Mouse (Mus musculus) cortical plate, adult 2 months (tissue): ENCODE results near the gene Trim33. TPM values are rescaled to one million over a fixed set of nuclear protein-coding genes. Genes with fewer than 3 reads are reported as not detected.

Source experiments
- H3K27ac ChIP-seq: fragments of 200-500 bp; 2 replicates; pipeline ENCODE4 v1.5.1; 2012; ENCODE audit warnings: low read length, control low read depth, inconsistent platforms; ENCODE audit not compliant: insufficient read depth
- H3K4me1 ChIP-seq: fragments of 200-500 bp; 2 replicates; pipeline ENCODE4 v1.6.1; 2011; ENCODE audit warnings: low read length; ENCODE audit not compliant: control insufficient read depth, insufficient read depth
- H3K4me3 ChIP-seq: fragments of 200-500 bp; 2 replicates; pipeline ENCODE4 v1.5.1; 2011; ENCODE audit warnings: mild to moderate bottlenecking, low read length, control low read depth; ENCODE audit not compliant: insufficient read depth
- CTCF ChIP-seq: fragments of 200-500 bp; IDR thresholded peaks from 2 replicates; pipeline ENCODE4 v1.5.1; 2011; ENCODE audit warnings: mild to moderate bottlenecking, control low read depth, low read length; ENCODE audit not compliant: insufficient read depth; ENCODE audit errors: extremely low read depth
- POLR2A ChIP-seq: fragments of 200-500 bp; IDR thresholded peaks from 2 replicates; pipeline ENCODE4 v1.6.1; 2011; ENCODE audit warnings: mild to moderate bottlenecking, low read length, control low read depth; ENCODE audit not compliant: insufficient read depth; ENCODE audit errors: extremely low read depth
- polyA plus RNA-seq: library from polyadenylated mRNA; depleted of rRNA; stranded (reverse); fragments of >200 nt; gene quantifications from 2 replicates; pipeline ENCODE4 v1.2.3, GENCODE M21; 2012

Trim33 gene
- polyA plus RNA-seq, 1 experiment = 16.8 TPM

DNA sequence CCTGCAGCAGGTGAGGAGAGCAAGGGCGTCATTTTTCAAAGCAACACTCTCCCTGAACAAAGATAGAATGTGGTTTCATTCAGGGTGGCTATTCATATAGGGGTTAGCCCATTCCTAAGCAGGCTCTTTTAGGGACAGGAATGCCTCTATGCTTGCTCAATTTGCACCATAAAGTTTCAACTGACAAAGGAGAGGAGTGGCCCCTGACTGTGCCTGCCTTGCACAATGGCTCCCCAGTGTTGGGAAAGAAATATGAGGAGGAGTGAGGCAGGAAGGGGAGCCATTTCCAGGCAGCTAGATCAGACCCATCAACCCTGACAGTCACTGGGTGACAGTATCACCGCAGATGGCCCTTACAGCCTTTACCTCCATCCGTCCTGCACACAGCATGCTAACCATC, 100.3 kb downstream of the Trim33 start:
- H3K27ac ChIP-seq = no peak overlapping the region
- TF ChIP-seq POLR2A (no peak), CTCF (no peak)

DNA sequence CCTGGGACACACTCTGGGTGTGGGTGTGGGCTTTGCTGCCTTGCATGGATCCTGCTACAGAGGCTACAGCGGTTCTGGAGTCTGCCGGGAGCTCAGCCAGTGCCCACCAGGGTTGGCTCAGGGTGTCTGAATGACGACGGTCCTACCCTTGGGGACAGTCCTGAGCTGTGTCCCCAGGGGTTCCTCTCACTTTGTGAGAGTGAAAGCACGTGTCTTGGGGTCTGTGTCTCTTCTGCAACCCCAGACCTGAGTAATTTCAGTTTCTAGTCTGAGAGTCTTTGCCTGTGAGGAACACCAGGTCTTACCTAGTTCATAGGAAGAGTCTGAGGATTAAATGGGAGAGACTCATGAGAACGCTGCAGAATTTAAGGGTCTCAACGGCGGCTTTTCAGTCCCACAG, 101.7 kb downstream of the Trim33 start:
- Histone ChIP-seq H3K27ac (no peak overlapping the region), H3K4me1 (no peaks in the 10 kb centered on the region), H3K4me3 (no peak overlapping the region)
- TF ChIP-seq CTCF = no peak
- TF ChIP-seq POLR2A = no peak

More for the DNA sequence above, 100.3 kb downstream of the Trim33 start:
- H3K4me1 ChIP-seq = no peaks in the 10 kb centered on the region
- H3K4me3 ChIP-seq = no peak overlapping the region

DNA sequence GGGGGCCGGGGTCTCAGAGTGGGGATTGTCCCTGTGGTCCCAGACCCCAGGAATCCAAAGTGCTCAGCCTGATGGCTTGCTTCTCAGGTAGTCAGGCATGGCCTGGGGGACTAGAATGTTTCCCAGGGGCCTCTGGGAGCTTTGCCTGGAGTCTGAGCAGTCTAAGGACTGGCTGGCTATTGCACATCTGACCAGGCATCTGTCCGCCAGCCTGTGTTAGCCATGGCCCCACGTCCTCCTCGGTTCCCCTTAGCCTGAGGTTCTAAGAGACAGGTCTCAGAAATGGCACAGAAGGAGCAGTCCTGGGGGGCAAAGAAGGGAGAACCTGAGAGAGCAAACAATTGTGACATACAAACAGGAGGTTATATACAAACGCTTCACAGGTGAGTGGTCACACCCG, 102.3 kb downstream of the Trim33 start:
- Histone ChIP-seq H3K27ac (no peak overlapping the region), H3K4me3 (no peak overlapping the region), H3K4me1 (no peaks in the 10 kb centered on the region)
- TF ChIP-seq CTCF (no peak), POLR2A (no peak)

DNA sequence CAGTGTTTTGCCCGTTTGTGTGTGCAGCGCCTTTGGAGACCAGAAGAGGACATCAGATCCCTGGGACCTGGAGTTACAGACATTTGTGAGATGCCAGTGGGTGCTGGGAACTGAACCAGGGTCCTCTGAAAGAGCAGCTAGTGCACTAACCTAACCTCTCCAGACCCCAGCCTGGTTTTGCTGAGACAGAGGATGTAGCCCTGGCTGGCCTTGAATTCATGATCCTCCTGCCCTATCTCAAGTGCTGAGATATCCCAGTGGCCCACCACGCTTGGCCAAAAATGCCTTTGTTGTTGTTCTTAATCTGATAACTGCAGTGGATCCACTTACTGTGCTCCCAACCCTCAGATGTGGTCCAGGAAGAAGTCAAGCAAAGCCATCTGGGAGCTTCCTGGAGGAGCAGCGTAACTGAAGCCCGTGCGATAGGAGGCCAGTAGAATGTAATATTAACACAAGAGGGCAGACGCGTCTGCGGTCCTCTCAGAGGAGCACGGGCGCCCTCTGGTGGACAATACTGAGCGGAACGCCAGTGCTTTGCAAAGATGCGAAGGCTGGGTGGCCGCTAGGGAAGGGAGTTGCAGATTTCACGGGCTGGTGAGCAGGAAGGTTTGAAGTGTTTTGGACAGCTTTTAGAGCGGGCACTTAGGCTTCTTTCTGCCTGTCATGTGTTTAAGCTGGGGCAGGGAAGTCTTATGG, 103.9 kb downstream of the Trim33 start:
- Histone ChIP-seq H3K4me1 (no peaks in the 10 kb centered on the region), H3K27ac (no peak overlapping the region), H3K4me3 (no peak overlapping the region)
- TF ChIP-seq POLR2A (no peak), CTCF (peak; percentile 95)

DNA sequence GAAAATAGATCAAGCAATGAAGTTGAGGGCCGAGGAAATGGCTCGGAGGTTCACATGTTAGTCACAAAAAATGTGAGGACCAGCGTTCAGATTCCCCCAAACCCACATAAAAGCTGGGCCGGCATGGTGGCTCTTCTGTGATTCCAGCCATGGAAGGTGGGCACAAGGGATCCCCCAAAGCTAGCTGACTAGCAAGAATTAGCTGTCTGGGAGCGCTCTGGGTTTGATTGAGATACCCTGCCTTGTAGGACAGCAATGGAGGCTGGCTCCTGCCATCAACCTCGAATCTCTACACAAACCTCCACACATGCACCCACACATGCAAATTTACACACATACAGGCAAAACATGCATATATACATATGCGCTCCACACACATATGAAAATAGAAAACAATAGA, 105.4 kb downstream of the Trim33 start:
- Histone ChIP-seq H3K27ac (no peak overlapping the region), H3K4me3 (no peak overlapping the region), H3K4me1 (no peaks in the 10 kb centered on the region)
- TF ChIP-seq POLR2A (no peak), CTCF (no peak)

DNA sequence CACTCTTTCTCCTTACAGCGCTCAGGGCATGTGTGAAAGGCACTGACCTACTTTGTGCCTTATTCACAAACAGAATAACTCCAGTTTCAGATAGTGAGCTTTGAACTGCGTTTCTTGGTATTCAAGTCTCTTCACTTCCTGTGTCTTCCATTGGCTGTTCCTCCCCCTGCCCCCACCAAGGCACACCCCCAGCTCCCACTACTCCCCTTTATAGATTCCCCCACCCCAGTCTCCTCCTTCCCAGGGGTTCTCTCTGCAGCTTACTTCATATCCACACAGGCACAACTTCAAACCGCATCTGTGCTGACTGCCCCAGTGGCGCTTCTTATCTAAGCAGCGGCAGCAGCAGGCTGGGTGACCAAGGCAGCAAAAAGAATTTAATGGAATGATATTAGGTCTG, 105.9 kb downstream of the Trim33 start:
- TF ChIP-seq POLR2A = no peak
- no peaks in the 10 kb centered on the region for H3K4me1 ChIP-seq
- H3K27ac ChIP-seq = no peak overlapping the region
- H3K4me3 ChIP-seq = no peak overlapping the region

DNA sequence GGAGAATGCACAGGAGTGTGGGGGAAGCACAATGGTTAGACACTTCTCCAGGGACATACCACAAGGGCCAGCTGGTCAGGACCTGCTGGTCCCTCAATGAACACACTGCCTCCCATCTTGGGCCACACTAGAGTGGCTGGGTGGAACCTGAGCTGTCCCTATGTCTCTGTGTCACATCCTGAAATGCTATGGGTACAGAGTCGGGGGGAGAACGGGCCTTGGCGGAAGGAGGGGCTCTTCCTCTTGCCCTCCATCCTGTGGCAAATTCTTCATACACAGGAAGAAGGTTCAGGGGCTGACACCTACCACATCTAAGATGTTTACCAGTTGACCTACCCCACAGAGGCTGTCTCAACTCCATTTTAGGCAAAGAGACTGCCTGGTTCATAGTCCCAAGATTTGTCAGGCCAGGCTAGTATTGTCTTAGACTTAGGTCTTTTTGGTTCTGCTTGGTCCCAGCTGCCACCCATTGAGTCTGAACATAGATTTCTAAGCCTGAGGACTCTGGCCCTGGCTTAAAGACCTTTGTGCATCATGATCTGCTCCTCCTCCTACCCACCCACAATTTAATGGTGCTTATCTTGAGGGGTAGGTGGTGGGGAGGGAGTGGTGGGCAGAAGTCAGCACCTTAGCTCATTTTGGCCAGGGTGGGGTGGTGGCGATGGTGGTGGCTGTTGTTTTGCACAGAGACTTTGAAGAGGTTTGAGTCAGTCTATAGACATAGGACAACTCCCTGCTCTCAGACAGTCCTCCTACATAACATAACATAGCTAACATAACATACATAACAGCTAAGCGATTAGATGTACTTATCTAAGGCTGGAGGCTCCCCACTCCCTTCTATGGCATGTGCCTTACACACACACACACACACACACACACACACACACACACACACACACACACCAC, 106.5 kb downstream of the Trim33 start:
- no peak overlapping the region for H3K4me3 ChIP-seq
- H3K4me1 ChIP-seq = no peaks in the 10 kb centered on the region
- no peak overlapping the region for H3K27ac ChIP-seq
- TF ChIP-seq POLR2A (no peak), CTCF (no peak)

DNA sequence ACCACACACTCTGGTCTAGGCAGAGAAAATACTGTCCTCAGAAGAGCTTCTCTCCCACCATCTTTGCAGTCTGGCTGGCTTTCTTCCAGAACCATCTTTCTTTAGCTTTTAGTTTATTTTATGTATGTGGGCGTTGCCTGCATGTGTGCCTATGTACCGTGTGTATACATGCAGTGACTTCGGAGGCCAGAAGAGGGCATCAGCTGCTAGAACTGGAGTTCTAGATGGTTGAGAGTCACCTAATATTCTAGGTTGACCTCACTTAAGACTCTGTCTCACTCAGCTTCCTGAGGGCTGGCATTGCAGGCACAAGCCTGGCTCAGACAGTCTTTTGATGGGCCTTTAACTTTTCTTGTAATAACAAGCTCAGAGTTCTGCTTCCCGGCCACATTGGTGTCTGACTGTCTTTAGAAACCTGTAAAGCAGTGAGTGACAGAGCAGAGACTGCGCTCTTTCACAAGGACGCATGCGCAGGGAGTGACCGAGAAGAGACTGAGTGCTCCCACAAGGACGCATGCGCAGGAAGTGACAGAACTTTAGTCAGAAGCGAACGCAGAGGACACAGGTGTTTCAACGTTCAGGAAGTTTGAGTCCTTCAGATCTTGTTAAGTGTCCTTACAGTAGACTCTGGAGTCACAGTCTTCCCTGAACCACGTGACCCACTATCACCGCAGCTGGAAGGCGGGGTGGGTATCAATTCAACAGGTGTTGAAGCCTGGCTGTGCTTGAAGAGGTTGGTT, 107.4 kb downstream of the Trim33 start:
- peak; percentile 22; the same call in 1 of the 2 replicates for TF ChIP-seq CTCF
- TF ChIP-seq POLR2A = no peak
- no peaks in the 10 kb centered on the region for H3K4me1 ChIP-seq
- H3K4me3 ChIP-seq = no peak overlapping the region
- H3K27ac ChIP-seq = no peak overlapping the region

DNA sequence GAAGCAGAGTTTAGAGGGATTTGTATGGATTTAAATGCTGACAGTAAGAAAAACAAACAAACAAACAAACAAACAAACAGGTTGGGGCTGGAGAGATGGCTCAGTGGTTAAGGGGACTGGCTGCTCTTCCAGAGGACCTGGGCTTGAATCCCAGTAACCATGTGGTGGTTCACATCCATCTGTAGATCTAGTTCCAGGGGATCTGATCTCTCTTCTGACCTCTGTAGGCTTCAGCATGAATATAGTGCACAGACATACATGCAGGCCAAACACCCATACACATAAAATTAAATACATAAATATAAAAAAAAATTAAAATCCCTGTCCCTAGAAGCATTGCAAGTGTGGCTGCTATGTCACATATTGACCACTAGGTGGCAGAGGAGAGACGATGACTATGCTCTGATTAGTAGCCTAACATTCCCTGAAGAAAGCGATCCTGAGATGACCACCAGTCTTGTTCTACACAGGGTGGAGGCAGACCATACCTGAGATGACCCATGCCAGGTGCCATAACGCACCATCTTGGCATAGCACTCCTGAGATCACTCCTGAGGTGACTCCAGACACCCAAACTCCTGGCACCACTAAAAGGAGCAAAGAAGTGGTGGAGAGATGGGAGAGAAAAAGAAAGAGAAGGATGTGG, 113.6 kb downstream of the Trim33 start:
- Histone ChIP-seq H3K27ac (no peak overlapping the region), H3K4me3 (no peak overlapping the region), H3K4me1 (no peaks in the 10 kb centered on the region)
- TF ChIP-seq CTCF (peak; percentile 71), POLR2A (no peak)
